Mouse (Mus musculus): ENCODE measurements at regions not wholly inside any gene's neighbourhood (a gene's known extent, or its start where the extent isn't known, plus 50 kb on each side); places are given as distances from the start of the nearest gene placed in this dataset.

DNA sequence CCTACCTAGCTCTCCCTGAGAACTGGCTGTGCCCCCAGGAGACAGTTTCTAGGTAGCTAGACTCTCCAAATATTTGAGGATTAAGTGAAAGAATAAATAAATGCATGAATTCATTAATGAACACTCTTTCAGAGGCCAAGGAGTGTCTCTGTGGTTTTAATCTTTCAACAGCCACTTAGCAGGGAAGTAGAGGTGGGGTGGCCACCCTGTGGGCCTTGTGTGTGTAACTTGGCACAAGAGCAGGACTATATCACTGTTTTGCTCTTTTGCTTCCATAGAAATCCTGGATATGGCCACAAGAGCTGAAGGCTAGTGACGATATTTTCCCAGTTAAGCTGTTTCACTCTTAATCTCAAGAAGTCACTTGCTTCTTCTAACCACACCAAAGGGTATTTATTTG, 123.1 kb downstream of the Areg start:
- TF ChIP-seq CTCF (IDR thresholded peaks at IDR 0.05; ENCODE audit: borderline replicate concordance, extremely low read depth, insufficient read depth, insufficient read length) (no peak), POLR2A (IDR thresholded peaks at IDR 0.05; ENCODE audit: borderline replicate concordance, extremely low read depth, insufficient read depth, insufficient read length, poor library complexity, severe bottlenecking) (no peak)
